Mouse (Mus musculus) cortical plate, adult 2 months (tissue): ENCODE measurements around the gene Mical2. TPM values are rescaled to one million over a fixed set of nuclear protein-coding genes. Genes with fewer than 3 reads are reported as not detected.

Source experiments
- H3K27ac ChIP-seq: fragments of 200-500 bp; 2 replicates; pipeline ENCODE4 v1.5.1; 2012; ENCODE audit warnings: low read length, control low read depth, inconsistent platforms; ENCODE audit not compliant: insufficient read depth
- H3K4me1 ChIP-seq: fragments of 200-500 bp; 2 replicates; pipeline ENCODE4 v1.6.1; 2011; ENCODE audit warnings: low read length; ENCODE audit not compliant: control insufficient read depth, insufficient read depth
- H3K4me3 ChIP-seq: fragments of 200-500 bp; 2 replicates; pipeline ENCODE4 v1.5.1; 2011; ENCODE audit warnings: mild to moderate bottlenecking, low read length, control low read depth; ENCODE audit not compliant: insufficient read depth
- CTCF ChIP-seq: fragments of 200-500 bp; IDR thresholded peaks from 2 replicates; pipeline ENCODE4 v1.5.1; 2011; ENCODE audit warnings: mild to moderate bottlenecking, control low read depth, low read length; ENCODE audit not compliant: insufficient read depth; ENCODE audit errors: extremely low read depth
- POLR2A ChIP-seq: fragments of 200-500 bp; IDR thresholded peaks from 2 replicates; pipeline ENCODE4 v1.6.1; 2011; ENCODE audit warnings: mild to moderate bottlenecking, low read length, control low read depth; ENCODE audit not compliant: insufficient read depth; ENCODE audit errors: extremely low read depth
- polyA plus RNA-seq: library from polyadenylated mRNA; depleted of rRNA; stranded (reverse); fragments of >200 nt; gene quantifications from 2 replicates; pipeline ENCODE4 v1.2.3, GENCODE M21; 2012

Gene Mical2
- polyA plus RNA-seq, 1 experiment, result 371 TPM

- no peak overlapping the region for H3K27ac ChIP-seq
- H3K4me1 ChIP-seq, result peaks cover 34% of the 10 kb centered on the region
- TF ChIP-seq POLR2A (no peak), CTCF (no peak)
Measured at GRCm38 (mm10) chr7:112273451-112273850, 47.8 kb downstream of the Mical2 start.

GRCm38 (mm10) chr7:112274611-112275010, 49.0 kb downstream of the Mical2 start:
- Histone ChIP-seq H3K4me3 (no peak overlapping the region), H3K27ac (0 out of 2 replicates have a peak overlapping the region, but pooled peaks have one; percentile 8), H3K4me1 (peaks cover 27% of the 10 kb centered on the region)
- TF ChIP-seq POLR2A, result no peak
- TF ChIP-seq CTCF, result no peak

More at GRCm38 (mm10) chr7:112273451-112273850, 47.8 kb downstream of the Mical2 start:
- no peak overlapping the region for H3K4me3 ChIP-seq

GRCm38 (mm10) chr7:112275093-112275492, 49.4 kb downstream of the Mical2 start:
- H3K4me1 ChIP-seq, result peaks cover 25% of the 10 kb centered on the region
- H3K4me3 ChIP-seq, result no peak overlapping the region
- H3K27ac ChIP-seq, result no peak overlapping the region
- TF ChIP-seq POLR2A (no peak), CTCF (no peak)

GRCm38 (mm10) chr7:112275883-112276282, 50.2 kb downstream of the Mical2 start:
- H3K4me1 ChIP-seq, result peaks cover 21% of the 10 kb centered on the region
- no peak for TF ChIP-seq POLR2A
- TF ChIP-seq CTCF, result no peak
- no peak overlapping the region for H3K27ac ChIP-seq
- H3K4me3 ChIP-seq, result no peak overlapping the region

GRCm38 (mm10) chr7:112276823-112277222, 51.2 kb downstream of the Mical2 start:
- no peak for TF ChIP-seq POLR2A
- no peak for TF ChIP-seq CTCF
- H3K4me1 ChIP-seq, result peaks cover 12% of the 10 kb centered on the region
- H3K4me3 ChIP-seq, result no peak overlapping the region
- no peak overlapping the region for H3K27ac ChIP-seq

GRCm38 (mm10) chr7:112278648-112279047, 53.0 kb downstream of the Mical2 start:
- peaks cover 10% of the 10 kb centered on the region for H3K4me1 ChIP-seq
- no peak overlapping the region for H3K4me3 ChIP-seq
- no peak overlapping the region for H3K27ac ChIP-seq
- TF ChIP-seq CTCF, result no peak
- TF ChIP-seq POLR2A, result no peak

DNA sequence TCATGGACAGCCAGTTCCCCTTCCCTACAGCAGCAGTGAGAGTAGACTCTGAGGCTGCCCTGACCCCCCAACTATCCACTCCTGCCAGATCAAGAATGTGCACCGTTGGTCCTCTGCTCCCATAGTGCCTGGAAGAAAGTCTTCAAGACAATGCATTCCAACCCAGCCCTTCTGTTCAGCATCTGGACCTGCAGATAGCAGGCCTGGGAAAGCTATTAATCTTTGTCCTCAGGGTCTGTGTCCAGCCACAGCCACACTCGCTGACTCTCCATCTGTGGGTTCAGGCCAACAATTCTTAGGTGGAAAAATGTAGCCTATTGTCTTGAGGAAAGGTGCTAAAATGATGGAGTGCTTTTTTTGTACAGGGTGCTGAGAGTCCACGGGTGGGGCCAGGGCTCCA, 54.8 kb downstream of the Mical2 start:
- Histone ChIP-seq H3K27ac (no peak overlapping the region), H3K4me3 (no peak overlapping the region), H3K4me1 (peaks cover 10% of the 10 kb centered on the region)
- no peak for TF ChIP-seq POLR2A
- TF ChIP-seq CTCF, result no peak

DNA sequence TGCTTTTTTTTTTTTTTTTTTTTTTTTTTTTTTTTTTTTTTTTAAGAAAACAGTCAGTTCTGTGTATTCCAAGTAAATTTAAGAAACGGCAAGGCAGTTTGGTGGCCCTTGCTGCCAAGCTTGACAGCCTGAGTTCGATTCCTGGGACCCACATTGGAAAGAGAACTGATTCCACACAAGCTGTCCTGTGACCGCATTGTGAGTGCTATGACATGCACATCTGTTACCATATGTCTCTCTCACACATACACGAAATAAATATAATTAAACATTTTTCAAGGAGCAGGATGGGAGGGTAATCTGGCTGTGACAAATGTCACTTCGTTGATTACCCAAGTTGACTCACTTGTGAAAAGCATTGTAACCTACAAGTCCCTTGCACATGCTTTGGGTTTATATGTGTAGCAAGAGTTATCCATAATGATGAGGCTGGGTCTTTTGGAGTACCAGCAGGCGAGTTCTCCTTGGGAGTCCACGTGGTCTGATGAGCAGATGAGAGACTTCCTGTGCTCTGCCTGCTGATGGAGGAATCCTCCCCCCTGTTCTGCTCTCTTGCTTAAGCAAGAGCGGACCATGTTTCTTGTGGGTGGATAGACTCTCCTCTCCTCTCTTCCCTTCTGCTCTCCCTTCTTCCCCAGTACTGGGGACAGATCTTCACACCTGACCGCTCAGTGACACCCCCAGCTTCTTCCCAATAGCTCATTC, 58.1 kb downstream of the Mical2 start:
- Histone ChIP-seq H3K4me3 (no peak overlapping the region), H3K27ac (no peak overlapping the region; the same call in 1 of the 2 replicates), H3K4me1 (peaks cover 23% of the 10 kb centered on the region)
- TF ChIP-seq CTCF, result no peak
- TF ChIP-seq POLR2A, result no peak

DNA sequence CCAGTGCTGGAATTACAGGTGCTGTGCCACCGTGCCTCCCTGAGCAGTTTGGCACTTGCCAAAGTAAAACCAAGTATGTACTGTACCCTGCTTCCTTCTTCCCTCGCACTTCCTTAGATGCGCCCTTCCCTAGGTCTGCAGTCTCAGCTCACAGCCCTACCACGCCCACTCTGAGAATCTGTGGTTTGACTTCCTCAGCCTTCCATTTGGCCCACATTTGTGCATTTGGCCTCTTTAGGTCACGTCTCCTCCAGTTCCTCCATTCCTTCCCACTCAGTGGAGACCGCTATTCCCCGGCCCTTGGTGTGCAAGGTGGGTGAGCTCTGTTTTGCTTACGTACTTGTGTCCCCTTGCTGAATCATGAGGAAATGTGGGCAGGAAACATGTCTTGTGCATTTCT, 59.9 kb downstream of the Mical2 start:
- no peak overlapping the region for H3K4me3 ChIP-seq
- peaks cover 29% of the 10 kb centered on the region for H3K4me1 ChIP-seq
- H3K27ac ChIP-seq, result no peak overlapping the region
- TF ChIP-seq CTCF (no peak), POLR2A (no peak)

GRCm38 (mm10) chr7:112288352-112289107, 62.9 kb downstream of the Mical2 start:
- Histone ChIP-seq H3K4me3 (no peak overlapping the region), H3K4me1 (peaks cover 31% of the 10 kb centered on the region), H3K27ac (no peak overlapping the region)
- TF ChIP-seq POLR2A, result no peak
- no peak for TF ChIP-seq CTCF
